Mouse (Mus musculus) G1E (cell line): Measurements from ENCODE around the gene BC034090.

Source experiments
- CTCF ChIP-seq: IDR thresholded peaks from 2 replicates; pipeline ENCODE4 v1.5.1; 2012; ENCODE audit warnings: low read depth, low read length, inconsistent platforms, mixed read lengths
- GATA1 ChIP-seq: IDR thresholded peaks from 2 replicates; pipeline ENCODE4 v1.6.1; 2012; ENCODE audit warnings: borderline replicate concordance, low read length, inconsistent platforms, mixed read lengths
- POLR2AphosphoS5 ChIP-seq: IDR thresholded peaks from 2 replicates; pipeline ENCODE4 v1.6.1; 2012; ENCODE audit warnings: low read depth, low read length, inconsistent platforms; ENCODE audit not compliant: insufficient replicate concordance
- TAL1 ChIP-seq: conservative IDR thresholded peaks from 2 replicates; pipeline ENCODE4 v1.6.1; 2012; ENCODE audit warnings: low read depth, low read length, inconsistent platforms, mixed read lengths

DNA sequence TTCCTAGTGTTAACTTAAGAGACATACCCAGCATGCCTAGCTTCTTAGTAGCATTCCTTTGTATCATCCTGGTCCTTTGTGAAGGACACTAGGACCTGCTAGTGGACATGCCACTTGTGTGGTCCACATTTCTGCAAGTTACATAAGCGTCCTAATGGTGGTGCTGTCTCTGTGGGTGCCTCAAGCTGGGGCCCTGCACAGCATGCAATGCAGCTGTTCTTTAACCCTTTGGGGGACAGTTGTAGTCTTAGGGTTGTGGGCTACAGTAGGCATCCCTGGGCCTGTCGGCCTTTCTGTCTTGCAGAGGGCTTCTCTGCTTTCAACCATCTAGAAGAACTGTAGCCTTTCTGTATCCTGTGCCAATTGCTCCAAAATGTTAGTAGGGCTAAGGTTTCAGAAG lies 43.3 kb downstream of the BC034090 start:
- TF ChIP-seq CTCF: no peak
- no peak for TF ChIP-seq GATA1
- TF ChIP-seq TAL1: no peak
- no peak for TF ChIP-seq POLR2AphosphoS5
